Mouse (Mus musculus): ENCODE results near the gene Mrps26. TPM values are rescaled to one million over a fixed set of nuclear protein-coding genes. Genes with fewer than 3 reads are reported as not detected.

Gene Mrps26
- polyA plus RNA-seq, 1 experiment from 2014 or later, result 93.1 TPM

DNA sequence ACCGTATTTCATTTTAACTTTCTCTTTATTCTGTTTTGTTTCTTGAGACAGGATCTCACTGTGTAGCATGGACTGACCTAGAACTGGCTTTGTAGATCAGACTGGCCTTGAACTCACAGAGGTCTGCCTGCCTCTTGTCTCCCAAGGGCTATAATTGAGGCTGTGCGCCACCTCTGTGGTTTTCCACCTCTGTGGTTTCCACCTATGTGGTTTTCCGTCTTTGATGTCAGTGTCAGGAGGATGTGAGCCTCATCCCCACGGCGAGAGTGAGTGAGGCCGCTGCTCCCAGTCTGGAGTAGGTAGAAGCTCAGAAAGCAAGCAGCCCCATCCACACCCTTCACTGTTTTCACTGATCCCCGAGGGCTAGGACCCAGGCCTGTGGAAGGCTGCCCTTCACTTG, 8.7 kb upstream of the Mrps26 start:
- ATAC-seq (ENCODE audit: insufficient read depth) (no peak), DNase-seq (no peak)
- no peak overlapping the region for H3K4me3 ChIP-seq (ENCODE audit: low read depth, low read length)
- H3K4me2 ChIP-seq, result no peak overlapping the region
- H3K9ac ChIP-seq, result no peak overlapping the region
- H3K9me3 ChIP-seq (ENCODE audit: low read depth, low read length), result no peaks in the 10 kb centered on the region
- H3K27me3 ChIP-seq (ENCODE audit: insufficient read depth, low read length), result no peaks in the 10 kb centered on the region
- H3K4me1 ChIP-seq (ENCODE audit: insufficient read depth), result no peaks in the 10 kb centered on the region
- WGBS, result 91% methylated on average over 7 of the region's 7 CpGs
- no peak overlapping the region for H3K27ac ChIP-seq (ENCODE audit: low read depth)
- H3K36me3 ChIP-seq (ENCODE audit: insufficient read depth), result peaks cover 59% of the 10 kb centered on the region
- TF ChIP-seq CTCF (IDR thresholded peaks at IDR 0.05; ENCODE audit: low read depth), result no peak

DNA sequence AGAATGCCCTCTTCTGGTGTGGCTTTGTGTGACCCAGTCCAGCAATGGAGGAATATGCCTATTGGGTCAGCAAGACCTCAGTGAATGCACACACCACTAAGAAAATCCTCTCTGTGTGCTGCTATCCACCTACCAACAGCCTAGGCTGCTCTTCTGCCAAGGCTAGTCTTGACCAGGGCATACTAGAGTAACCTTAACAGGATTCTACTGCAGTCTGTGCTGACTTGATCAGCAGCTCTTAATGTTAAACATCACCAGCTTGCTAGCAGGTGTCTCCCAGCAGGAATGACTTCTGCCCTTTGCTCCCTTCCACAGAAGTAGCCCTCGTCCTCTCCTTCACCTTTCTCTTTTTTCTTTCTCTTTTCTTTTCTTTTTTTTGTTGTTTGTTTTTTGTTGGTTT, 7.2 kb upstream of the Mrps26 start:
- Histone ChIP-seq H3K4me3 (ENCODE audit: low read depth, low read length) (no peak overlapping the region), H3K27ac (ENCODE audit: low read depth) (no peak overlapping the region), H3K4me1 (ENCODE audit: insufficient read depth) (no peaks in the 10 kb centered on the region), H3K9me3 (ENCODE audit: low read depth, low read length) (no peaks in the 10 kb centered on the region), H3K4me2 (no peak overlapping the region), H3K27me3 (ENCODE audit: insufficient read depth, low read length) (no peaks in the 10 kb centered on the region), H3K9ac (no peak overlapping the region), H3K36me3 (ENCODE audit: insufficient read depth) (peaks cover 44% of the 10 kb centered on the region)
- TF ChIP-seq CTCF (IDR thresholded peaks at IDR 0.05; ENCODE audit: low read depth), result no peak
- ATAC-seq (ENCODE audit: insufficient read depth) (no peak), DNase-seq (no peak)
- 85% methylated on average over 1 of the region's 1 CpGs for WGBS

DNA sequence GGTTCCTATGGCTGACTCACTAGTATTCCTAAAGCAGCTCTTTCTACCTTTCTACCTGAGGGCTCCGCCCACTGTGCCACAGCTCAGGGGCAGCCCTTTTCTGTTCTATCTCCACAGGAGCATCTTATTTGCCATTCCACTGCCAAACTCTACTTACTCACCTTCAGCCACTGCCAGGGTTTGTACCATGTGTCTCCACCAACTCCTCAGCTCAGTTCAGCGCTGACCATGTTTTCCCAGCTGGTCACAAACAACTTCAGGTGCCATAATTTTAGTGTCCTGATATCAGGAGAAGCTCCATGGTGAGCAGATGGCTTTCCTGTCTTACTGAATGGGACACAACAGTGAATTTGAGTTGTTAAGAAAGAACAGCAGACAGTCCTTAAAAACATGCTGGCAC, 6.1 kb upstream of the Mrps26 start:
- Histone ChIP-seq H3K4me1 (ENCODE audit: insufficient read depth) (no peaks in the 10 kb centered on the region), H3K4me3 (ENCODE audit: low read depth, low read length) (no peak overlapping the region), H3K27me3 (ENCODE audit: insufficient read depth, low read length) (no peaks in the 10 kb centered on the region), H3K4me2 (no peak overlapping the region), H3K36me3 (ENCODE audit: insufficient read depth) (peaks cover 33% of the 10 kb centered on the region), H3K27ac (ENCODE audit: low read depth) (no peak overlapping the region), H3K9me3 (ENCODE audit: low read depth, low read length) (no peaks in the 10 kb centered on the region), H3K9ac (no peak overlapping the region)
- TF ChIP-seq CTCF (IDR thresholded peaks at IDR 0.05; ENCODE audit: low read depth), result no peak
- 92% methylated on average over 2 of the region's 2 CpGs for WGBS
- no peak for ATAC-seq (ENCODE audit: insufficient read depth)
- no peak for DNase-seq

DNA sequence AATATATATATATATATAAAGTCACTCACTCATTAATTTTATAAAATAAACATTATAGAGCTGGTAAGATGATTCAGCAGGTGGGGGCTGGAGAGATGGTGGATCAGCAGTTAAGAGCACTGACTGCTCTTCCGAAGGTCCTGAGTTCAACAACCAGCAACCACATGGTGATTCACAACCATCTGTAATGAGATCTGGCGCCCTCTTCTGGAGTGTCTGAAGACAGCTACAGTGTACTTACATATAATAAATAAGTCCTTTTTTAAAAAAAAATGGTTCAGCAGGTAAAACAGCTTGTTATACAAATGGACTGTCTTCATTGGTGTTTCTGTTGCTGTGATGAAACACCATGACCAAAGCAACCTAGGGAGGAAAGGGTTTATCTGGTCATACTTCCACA, 5.5 kb upstream of the Mrps26 start:
- Histone ChIP-seq H3K9ac (no peak overlapping the region), H3K4me1 (ENCODE audit: insufficient read depth) (no peaks in the 10 kb centered on the region), H3K4me2 (no peak overlapping the region), H3K4me3 (ENCODE audit: low read depth, low read length) (no peak overlapping the region), H3K27me3 (ENCODE audit: insufficient read depth, low read length) (no peaks in the 10 kb centered on the region), H3K36me3 (ENCODE audit: insufficient read depth) (peaks cover 28% of the 10 kb centered on the region), H3K9me3 (ENCODE audit: low read depth, low read length) (no peaks in the 10 kb centered on the region), H3K27ac (ENCODE audit: low read depth) (no peak overlapping the region)
- 73% methylated on average over 2 of the region's 2 CpGs for WGBS
- no peak for ATAC-seq (ENCODE audit: insufficient read depth)
- TF ChIP-seq CTCF (IDR thresholded peaks at IDR 0.05; ENCODE audit: low read depth), result no peak
- no peak for DNase-seq

DNA sequence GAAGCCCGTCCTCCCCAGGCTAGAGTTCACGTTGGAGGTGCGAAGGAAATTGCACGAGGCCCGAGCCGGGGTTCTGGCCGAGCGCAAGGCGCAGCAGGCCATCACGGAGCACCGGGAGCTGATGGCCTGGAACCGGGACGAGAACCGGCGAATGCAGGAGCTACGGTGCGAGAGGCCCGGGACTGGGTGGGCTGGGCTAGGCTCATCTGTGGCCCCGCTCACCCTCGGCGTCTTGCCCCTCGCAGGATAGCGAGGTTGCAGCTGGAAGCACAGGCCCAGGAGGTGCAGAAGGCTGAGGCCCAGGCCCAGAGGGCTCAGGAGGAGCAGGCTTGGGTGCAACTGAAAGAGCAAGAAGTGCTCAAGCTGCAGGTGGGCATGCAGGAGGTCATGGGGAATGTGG, 521 bp downstream of the Mrps26 start:
- no peaks in the 10 kb centered on the region for H3K9me3 ChIP-seq (ENCODE audit: low read depth, low read length)
- H3K36me3 ChIP-seq (ENCODE audit: insufficient read depth), result peaks cover 21% of the 10 kb centered on the region
- no peak for TF ChIP-seq CTCF (IDR thresholded peaks at IDR 0.05; ENCODE audit: low read depth)
- H3K4me2 ChIP-seq, result peak overlapping the region; percentile 83
- peaks cover 3% of the 10 kb centered on the region; the same call in 1 of the 2 replicates for H3K4me1 ChIP-seq (ENCODE audit: insufficient read depth)
- under 1% methylated on average over 23 of the region's 23 CpGs for WGBS
- DNase-seq (peak; percentile 12), ATAC-seq (ENCODE audit: insufficient read depth) (peak; percentile 23)
- peak overlapping the region; percentile 82 for H3K9ac ChIP-seq
- no peaks in the 10 kb centered on the region for H3K27me3 ChIP-seq (ENCODE audit: insufficient read depth, low read length)
- H3K4me3 ChIP-seq (ENCODE audit: low read depth, low read length), result peak overlapping the region; percentile 90
- no peak overlapping the region for H3K27ac ChIP-seq (ENCODE audit: low read depth)

DNA sequence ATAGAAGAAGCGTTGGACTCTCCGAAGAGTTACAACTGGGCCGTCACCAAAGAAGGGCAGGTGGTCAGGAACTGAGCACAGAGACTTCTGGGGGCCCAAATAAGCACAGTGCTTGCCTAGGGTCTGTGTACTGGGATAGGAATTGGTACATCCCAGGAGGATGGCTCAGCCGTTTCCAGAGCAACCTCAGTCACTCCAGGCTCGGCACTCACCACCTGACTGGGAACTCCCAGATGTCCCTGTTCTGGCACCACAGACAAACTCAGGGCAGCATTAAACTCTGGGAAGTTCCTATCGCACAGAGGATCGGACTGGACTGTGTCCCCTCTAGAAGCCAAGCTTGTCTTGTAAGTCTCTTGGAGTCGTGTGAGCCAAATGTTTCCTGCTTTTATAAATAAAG, 1.4 kb downstream of the Mrps26 start:
- H3K4me2 ChIP-seq, result peak overlapping the region; percentile 83
- H3K4me3 ChIP-seq (ENCODE audit: low read depth, low read length), result peak overlapping the region; percentile 90; the same call in 1 of the 2 replicates
- peaks cover 3% of the 10 kb centered on the region; the same call in 1 of the 2 replicates for H3K4me1 ChIP-seq (ENCODE audit: insufficient read depth)
- DNase-seq, result no peak
- no peaks in the 10 kb centered on the region for H3K9me3 ChIP-seq (ENCODE audit: low read depth, low read length)
- no peaks in the 10 kb centered on the region for H3K27me3 ChIP-seq (ENCODE audit: insufficient read depth, low read length)
- H3K27ac ChIP-seq (ENCODE audit: low read depth), result no peak overlapping the region
- 85% methylated on average over 8 of the region's 8 CpGs for WGBS
- 0 out of 2 replicates have a peak overlapping the region, but pooled peaks have one; percentile 82 for H3K9ac ChIP-seq
- ATAC-seq (ENCODE audit: insufficient read depth), result no peak
- peaks cover 21% of the 10 kb centered on the region for H3K36me3 ChIP-seq (ENCODE audit: insufficient read depth)
- no peak for TF ChIP-seq CTCF (IDR thresholded peaks at IDR 0.05; ENCODE audit: low read depth)

DNA sequence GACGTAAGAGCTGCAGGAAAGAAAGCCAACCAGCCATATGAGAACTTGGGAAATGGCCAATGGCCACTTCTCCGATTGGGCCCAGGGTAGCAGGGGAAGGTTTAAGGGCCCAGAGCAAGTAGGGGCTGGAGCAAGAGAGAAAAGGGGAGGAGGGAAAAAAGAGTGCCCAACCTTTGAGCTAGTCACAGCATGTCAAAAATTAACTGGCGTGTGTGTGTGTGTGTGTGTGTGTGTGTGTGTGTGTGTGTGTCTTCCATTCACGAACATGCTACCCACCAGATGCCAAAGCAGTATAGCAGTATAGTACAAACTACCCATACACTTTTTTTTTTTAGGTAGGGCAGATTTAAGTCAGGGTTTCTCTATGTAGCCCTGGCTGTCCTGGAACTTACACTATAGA, 5.4 kb downstream of the Mrps26 start:
- H3K36me3 ChIP-seq (ENCODE audit: insufficient read depth), result peaks cover 21% of the 10 kb centered on the region
- H3K4me2 ChIP-seq, result no peak overlapping the region
- H3K27ac ChIP-seq (ENCODE audit: low read depth), result no peak overlapping the region
- no peaks in the 10 kb centered on the region for H3K27me3 ChIP-seq (ENCODE audit: insufficient read depth, low read length)
- WGBS, result 81% methylated on average over 4 of the region's 4 CpGs
- H3K4me1 ChIP-seq (ENCODE audit: insufficient read depth), result peaks cover 3% of the 10 kb centered on the region; the same call in 1 of the 2 replicates
- ATAC-seq (ENCODE audit: insufficient read depth) (no peak), DNase-seq (no peak)
- H3K4me3 ChIP-seq (ENCODE audit: low read depth, low read length), result no peak overlapping the region
- TF ChIP-seq CTCF (IDR thresholded peaks at IDR 0.05; ENCODE audit: low read depth), result no peak
- no peaks in the 10 kb centered on the region for H3K9me3 ChIP-seq (ENCODE audit: low read depth, low read length)
- no peak overlapping the region for H3K9ac ChIP-seq

DNA sequence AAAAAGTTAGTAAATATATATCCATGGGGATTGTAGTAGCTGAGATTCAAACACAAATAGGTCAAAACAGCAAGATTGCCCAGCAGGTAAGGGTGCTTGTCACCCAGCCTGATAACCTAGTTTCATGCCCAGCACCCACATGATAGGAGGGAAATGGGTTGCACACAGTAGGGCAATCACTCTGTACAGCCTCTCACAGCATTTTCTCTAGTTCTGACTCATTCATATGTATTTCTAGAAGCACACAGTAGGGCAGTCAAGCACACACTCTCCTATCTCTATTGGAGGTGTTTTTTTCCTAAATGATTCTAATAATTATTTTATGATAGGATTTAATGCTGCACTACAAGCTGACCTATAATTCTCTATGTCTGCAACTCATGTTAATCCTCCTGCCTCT, 6.4 kb downstream of the Mrps26 start:
- peaks cover 2% of the 10 kb centered on the region; the same call in 1 of the 2 replicates for H3K27me3 ChIP-seq (ENCODE audit: insufficient read depth, low read length)
- H3K36me3 ChIP-seq (ENCODE audit: insufficient read depth), result peaks cover 18% of the 10 kb centered on the region
- no peak overlapping the region for H3K9ac ChIP-seq
- no peak for TF ChIP-seq CTCF (IDR thresholded peaks at IDR 0.05; ENCODE audit: low read depth)
- no peak overlapping the region for H3K27ac ChIP-seq (ENCODE audit: low read depth)
- ATAC-seq (ENCODE audit: insufficient read depth) (no peak), DNase-seq (no peak)
- H3K4me1 ChIP-seq (ENCODE audit: insufficient read depth), result no peaks in the 10 kb centered on the region
- H3K9me3 ChIP-seq (ENCODE audit: low read depth, low read length), result no peaks in the 10 kb centered on the region
- H3K4me3 ChIP-seq (ENCODE audit: low read depth, low read length), result no peak overlapping the region
- no peak overlapping the region for H3K4me2 ChIP-seq

All from lung, embryonic 14.5 days (tissue).